Mouse (Mus musculus) megakaryocyte, embryonic 14.5 days (primary cell): ENCODE data around the gene Rab3d. TPM values are rescaled to one million over a fixed set of nuclear protein-coding genes. Genes with fewer than 3 reads are reported as not detected.
A peak's percentile ranks its signal among the peaks of the same experiment; 100 is the strongest.
"Not testable (repeated sequence)": the region's sequence is repeated elsewhere in the genome, so short reads cannot be mapped to it uniquely, and the experiment has no call there.

Experiments used
- H3K27me3 ChIP-seq: replicated peaks from 2 replicates; pipeline ENCODE3; 2012; ENCODE audit warnings: inconsistent platforms
- H3K36me3 ChIP-seq: replicated peaks from 2 replicates; pipeline ENCODE3; 2012; ENCODE audit warnings: low read length, inconsistent platforms, mixed read lengths
- H3K4me1 ChIP-seq: 2 replicates; pipeline ENCODE4 v1.6.1; 2012; ENCODE audit warnings: inconsistent platforms
- H3K4me3 ChIP-seq: replicated peaks from 2 replicates; pipeline ENCODE3; 2012; ENCODE audit warnings: moderate library complexity, mild to moderate bottlenecking, inconsistent platforms
- H3K9me3 ChIP-seq: 2 replicates; pipeline ENCODE4 v1.6.1; 2012; ENCODE audit warnings: inconsistent platforms
- FLI1 ChIP-seq: IDR thresholded peaks from 2 replicates; pipeline ENCODE4 v1.6.1; 2012; ENCODE audit warnings: low read length, inconsistent platforms, mixed read lengths
- GATA1 ChIP-seq: IDR thresholded peaks from 3 replicates; pipeline ENCODE4 v1.6.1; 2012; ENCODE audit warnings: mixed read lengths, low read length, inconsistent platforms, borderline replicate concordance
- polyA plus RNA-seq: library from polyadenylated mRNA; stranded (reverse); fragments of >175 nt; gene quantifications from 2 replicates; pipeline ENCODE4 v1.2.3, GENCODE M21; 2012; ENCODE audit warnings: low replicate concordance; ENCODE audit not compliant: insufficient read depth

The Rab3d gene
- polyA plus RNA-seq, 1 experiment = 4.9 TPM

- Histone ChIP-seq H3K27me3 (peaks cover 15% of the 10 kb centered on the region), H3K9me3 (peaks cover 9% of the 10 kb centered on the region), H3K36me3 (peaks cover 35% of the 10 kb centered on the region), H3K4me1 (peaks cover 29% of the 10 kb centered on the region), H3K4me3 (no peak overlapping the region)
- TF ChIP-seq GATA1 (no peak), FLI1 (no peak)
Observed at GRCm38 (mm10) chr9:21909474-21910223, 8.3 kb downstream of the Rab3d start.

DNA sequence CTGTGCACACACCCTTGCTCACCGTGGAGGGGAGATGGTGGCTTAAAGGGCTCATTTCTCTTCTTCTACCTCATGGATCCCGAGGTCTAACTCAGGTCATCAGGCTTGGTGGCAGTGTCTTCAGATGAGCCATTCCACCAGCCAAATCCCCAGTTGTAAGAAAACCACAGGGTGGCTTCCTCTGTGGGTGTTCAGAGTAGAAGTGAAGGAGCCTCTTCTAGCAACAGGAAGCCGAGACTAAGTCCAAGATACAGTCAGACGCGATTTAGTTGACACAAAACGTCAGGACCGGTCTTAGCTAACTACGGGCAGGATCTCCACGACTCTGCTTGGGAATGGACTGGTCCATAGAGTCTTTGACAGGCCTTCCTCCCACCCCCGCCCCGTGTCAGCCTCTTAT, 9.8 kb downstream of the Rab3d start:
- H3K9me3 ChIP-seq = peaks cover 12% of the 10 kb centered on the region
- H3K4me1 ChIP-seq = peaks cover 29% of the 10 kb centered on the region
- H3K36me3 ChIP-seq = peaks cover 22% of the 10 kb centered on the region
- peak overlapping the region; percentile 33 for H3K4me3 ChIP-seq
- TF ChIP-seq FLI1 (no peak), GATA1 (no peak)
- H3K27me3 ChIP-seq = peaks cover 15% of the 10 kb centered on the region

DNA sequence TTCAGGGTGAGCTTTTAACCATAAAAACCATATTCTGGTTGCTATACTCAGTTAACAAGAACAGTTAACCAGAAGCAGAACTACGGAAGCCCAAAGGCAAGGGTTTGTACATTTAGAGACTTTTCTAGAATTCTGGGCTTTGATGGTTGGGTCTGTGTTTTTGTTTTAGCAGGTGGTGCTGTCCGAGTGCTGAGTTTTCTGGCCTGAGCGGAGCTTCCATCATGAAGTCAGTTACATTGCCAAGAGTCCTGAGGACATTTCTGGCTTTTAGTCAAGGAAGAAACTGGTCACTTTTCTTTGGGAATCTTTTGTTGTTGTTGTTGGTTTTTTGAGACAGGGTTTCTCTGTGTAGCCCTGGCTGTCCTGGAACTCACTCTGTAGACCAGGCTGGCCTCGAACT, 14.0 kb downstream of the Rab3d start:
- Histone ChIP-seq H3K4me3 (no peak overlapping the region), H3K9me3 (peaks cover 12% of the 10 kb centered on the region), H3K27me3 (peaks cover 14% of the 10 kb centered on the region), H3K4me1 (peaks cover 19% of the 10 kb centered on the region), H3K36me3 (no peaks in the 10 kb centered on the region)
- TF ChIP-seq FLI1 (no peak), GATA1 (no peak)

DNA sequence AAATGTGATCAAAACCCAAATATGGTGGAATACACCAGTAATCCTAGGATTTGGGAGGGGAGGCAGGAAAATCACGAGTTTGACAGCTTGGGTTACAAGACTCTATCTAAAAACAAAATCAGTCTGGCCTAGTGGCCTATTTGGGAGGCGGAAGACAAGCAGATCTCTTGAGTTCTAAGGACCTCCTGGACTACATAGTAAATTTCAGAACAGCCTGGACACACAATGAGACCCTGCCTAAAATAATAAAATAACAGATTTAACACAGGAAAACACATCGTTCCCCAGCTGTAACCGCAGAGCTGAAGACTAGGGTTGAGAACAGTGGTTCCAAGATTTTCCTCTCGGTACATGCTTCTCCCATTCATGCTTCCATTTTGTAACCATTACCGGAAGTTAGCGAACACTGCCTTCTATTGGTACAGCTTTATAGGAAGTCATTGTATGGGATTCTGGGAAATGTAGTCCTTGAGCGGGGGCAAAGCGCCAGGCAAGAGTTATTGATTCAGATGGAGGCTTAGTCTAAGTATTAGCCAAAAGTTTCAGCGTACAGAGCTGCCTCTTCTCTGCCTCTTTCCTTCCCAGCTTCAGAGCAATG, 16.7 kb downstream of the Rab3d start:
- peaks cover 9% of the 10 kb centered on the region for H3K9me3 ChIP-seq
- H3K27me3 ChIP-seq = peaks cover 15% of the 10 kb centered on the region
- TF ChIP-seq FLI1 (no peak), GATA1 (no peak)
- H3K4me3 ChIP-seq = peak overlapping the region; percentile 80
- no peaks in the 10 kb centered on the region for H3K36me3 ChIP-seq
- 0 out of 2 replicates have a peak, but pooled peaks cover 3% of the 10 kb centered on the region for H3K4me1 ChIP-seq

DNA sequence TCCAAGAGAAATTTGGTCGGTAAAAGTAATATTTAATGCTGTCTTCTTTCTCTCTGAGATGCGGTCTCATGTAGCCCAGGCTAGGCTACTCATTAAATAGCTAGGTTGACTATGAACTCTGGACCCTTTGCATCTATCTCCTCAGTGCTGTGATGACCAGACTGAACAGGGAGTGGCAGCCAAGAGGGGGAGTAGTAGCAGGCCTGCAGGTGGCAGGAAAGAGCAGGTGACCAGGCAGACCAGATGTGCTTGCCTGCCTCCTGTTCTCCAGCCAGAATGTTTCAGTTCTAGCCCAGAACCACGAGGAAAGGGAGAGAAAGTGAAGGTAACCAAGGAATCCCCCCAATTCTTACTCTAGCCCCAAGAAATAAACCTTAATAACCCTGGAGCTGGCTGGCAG, 28.8 kb downstream of the Rab3d start:
- H3K36me3 ChIP-seq = no peaks in the 10 kb centered on the region
- H3K9me3 ChIP-seq = no peaks in the 10 kb centered on the region
- H3K4me3 ChIP-seq = peak overlapping the region; percentile 38
- H3K27me3 ChIP-seq = peaks cover 24% of the 10 kb centered on the region
- TF ChIP-seq GATA1 (no peak), FLI1 (no peak)
- no peaks in the 10 kb centered on the region for H3K4me1 ChIP-seq

- Histone ChIP-seq H3K36me3 (no peaks in the 10 kb centered on the region), H3K4me1 (peaks cover 2% of the 10 kb centered on the region; the same call in 1 of the 2 replicates), H3K27me3 (peaks cover 30% of the 10 kb centered on the region), H3K9me3 (peaks cover 19% of the 10 kb centered on the region), H3K4me3 (no peak overlapping the region)
- TF ChIP-seq GATA1 (no peak), FLI1 (no peak)
Observed at GRCm38 (mm10) chr9:21876601-21877000, 41.4 kb downstream of the Rab3d start.

GRCm38 (mm10) chr9:21872204-21872603, 45.8 kb downstream of the Rab3d start:
- H3K4me3 ChIP-seq = no peak overlapping the region
- peaks cover 27% of the 10 kb centered on the region for H3K27me3 ChIP-seq
- peaks cover 6% of the 10 kb centered on the region; the same call in 1 of the 2 replicates for H3K4me1 ChIP-seq
- TF ChIP-seq GATA1 = no peak
- TF ChIP-seq FLI1 = no peak
- no peaks in the 10 kb centered on the region for H3K36me3 ChIP-seq
- peaks cover under 1% of the 10 kb centered on the region; the same call in 1 of the 2 replicates for H3K9me3 ChIP-seq

DNA sequence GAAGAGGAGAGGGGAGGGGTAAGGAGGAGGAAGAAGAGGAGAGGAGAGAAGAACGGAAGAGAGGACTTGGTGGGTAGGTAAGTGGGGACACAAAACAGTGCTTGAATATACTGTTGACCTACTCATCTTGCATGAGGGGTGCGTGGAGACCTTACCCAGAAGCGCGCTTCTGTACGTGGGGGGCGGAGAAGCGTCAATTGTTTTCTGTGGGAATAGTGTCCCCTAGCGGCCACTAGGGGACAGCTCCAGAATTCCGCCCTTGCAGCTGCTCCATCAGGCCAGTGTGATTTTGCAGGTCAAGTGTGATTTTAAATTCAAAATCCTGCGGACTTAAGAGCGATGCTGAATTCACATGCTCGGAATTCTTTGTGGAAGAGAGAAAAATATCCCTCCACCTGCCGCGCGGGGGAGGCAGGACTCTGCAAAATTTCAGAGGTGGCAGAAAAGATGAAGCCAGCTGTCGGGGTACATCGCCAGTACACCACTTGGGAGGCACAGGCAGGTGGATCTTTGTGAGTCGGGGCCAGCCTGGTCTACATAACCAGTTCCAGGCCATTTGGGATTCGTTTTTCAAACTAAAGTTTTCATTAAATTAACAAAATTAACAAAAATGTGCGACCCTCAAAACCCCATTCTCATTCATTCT, 47.0 kb downstream of the Rab3d start:
- H3K36me3 ChIP-seq = no peaks in the 10 kb centered on the region
- H3K4me1 ChIP-seq = peaks cover 6% of the 10 kb centered on the region; the same call in 1 of the 2 replicates
- no peak for TF ChIP-seq FLI1
- no peak for TF ChIP-seq GATA1
- peak overlapping the region; percentile 75 for H3K4me3 ChIP-seq
- H3K9me3 ChIP-seq = no peaks in the 10 kb centered on the region
- peaks cover 34% of the 10 kb centered on the region for H3K27me3 ChIP-seq

GRCm38 (mm10) chr9:21869290-21869689, 48.7 kb downstream of the Rab3d start:
- H3K27me3 ChIP-seq = peaks cover 40% of the 10 kb centered on the region
- not testable (repeated sequence) for H3K4me3 ChIP-seq, H3K4me1 ChIP-seq, H3K9me3 ChIP-seq, H3K36me3 ChIP-seq

GRCm38 (mm10) chr9:21867726-21868125, 50.3 kb downstream of the Rab3d start:
- H3K27me3 ChIP-seq = peaks cover 38% of the 10 kb centered on the region
- TF ChIP-seq FLI1 (no peak), GATA1 (no peak)
- H3K4me1 ChIP-seq = peaks cover 4% of the 10 kb centered on the region; the same call in 1 of the 2 replicates

More at GRCm38 (mm10) chr9:21867726-21868125, 50.3 kb downstream of the Rab3d start:
- Histone ChIP-seq H3K4me3 (no peak overlapping the region), H3K36me3 (no peaks in the 10 kb centered on the region), H3K9me3 (peaks cover 6% of the 10 kb centered on the region; the same call in 1 of the 2 replicates)
